Mouse (Mus musculus): ENCODE measurements around the gene Rara. TPM values are rescaled to one million over a fixed set of nuclear protein-coding genes. Genes with fewer than 3 reads are reported as not detected.

The Rara gene
- 45.5 TPM for polyA plus RNA-seq (2017; shearing (Covaris generic))

DNA sequence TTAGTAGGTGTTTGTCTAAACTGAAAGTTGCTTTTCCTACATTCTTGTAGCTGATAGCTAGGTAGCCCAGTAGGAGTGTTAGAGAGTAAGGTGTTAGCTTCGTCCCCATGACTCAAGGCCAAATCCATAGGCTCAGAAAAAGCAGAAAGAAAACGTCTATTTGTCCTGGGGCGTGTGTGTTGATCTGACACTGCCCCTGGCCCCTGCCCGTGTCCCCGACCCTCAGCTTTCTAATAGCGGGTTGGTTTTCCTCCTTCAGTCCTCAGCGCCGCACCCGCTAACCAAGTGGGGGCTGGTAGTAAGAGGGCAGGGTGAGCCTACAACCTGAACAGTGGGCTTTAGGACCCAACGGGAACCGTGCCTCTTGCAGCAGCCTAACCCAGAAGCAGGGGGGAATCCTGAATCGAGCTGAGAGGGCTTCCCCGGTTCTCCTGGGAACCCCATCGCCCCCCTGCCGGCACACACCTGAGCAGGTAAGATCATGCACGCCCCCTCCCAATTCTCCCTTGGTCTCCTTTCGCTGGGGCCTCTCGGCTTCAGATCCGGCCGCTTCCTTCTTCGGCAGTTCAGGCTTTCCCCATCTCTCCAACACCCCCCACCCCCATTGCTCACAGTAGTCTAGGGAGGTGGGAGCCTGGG lies at the start of gene Rara:
Gene Rara (plus strand): TSS at position 381 of the 639 bp plus-strand sequence.

GRCm38 (mm10) chr11:98907437-98908173 lies 20.0 kb upstream of the Rara start, which contains the start of gene Cdc6:
Gene Cdc6 (plus strand): TSS chr11:98907801.

DNA sequence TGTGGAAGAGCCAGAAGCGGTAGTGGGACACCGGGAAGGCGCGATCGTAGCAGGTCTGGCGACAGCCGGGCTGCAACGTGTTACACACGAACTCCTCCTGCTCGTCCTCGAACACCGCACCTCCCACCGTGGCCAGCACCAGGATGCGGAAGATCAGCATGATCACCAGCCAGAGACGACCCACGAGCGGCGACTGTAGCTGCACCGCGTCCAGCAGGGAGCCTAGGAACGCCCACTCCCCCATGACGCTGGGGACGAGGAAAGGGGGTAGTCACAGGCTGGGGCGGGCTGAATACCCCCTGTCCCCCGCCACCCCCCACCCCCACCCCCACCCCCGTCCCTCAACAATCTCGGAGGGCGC lies 55.1 kb downstream of the Rara start, which contains the start of gene Gjd3:
Gene Gjd3 (minus strand): TSS at position 244 of the 361 bp plus-strand sequence.

GRCm38 (mm10) chr11:99023500-99024467 lies 96.2 kb downstream of the Rara start, which contains the start of gene Top2a:
Gene Top2a (minus strand): TSS chr11:99024189.

Other genes with a start within 250 kb of the Rara start
- gene Psmd3, start 245.3 kb upstream of the Rara start, polyA plus RNA-seq (2017; shearing (Covaris generic)), result 115 TPM
- not detected for gene Csf3, start 226.6 kb upstream of the Rara start, polyA plus RNA-seq (2017; shearing (Covaris generic))
- 70.6 TPM for gene Med24, start 198.4 kb upstream of the Rara start, polyA plus RNA-seq (2017; shearing (Covaris generic))
- gene Thra, start 187.2 kb upstream of the Rara start, polyA plus RNA-seq (2017; shearing (Covaris generic)), result 6.0 TPM
- gene Nr1d1, start 152.5 kb upstream of the Rara start, polyA plus RNA-seq (2017; shearing (Covaris generic)), result 10.0 TPM
- 14.0 TPM for gene Msl1, start 132.3 kb upstream of the Rara start, polyA plus RNA-seq (2017; shearing (Covaris generic))
- 15.3 TPM for gene Casc3, start 122.9 kb upstream of the Rara start, polyA plus RNA-seq (2017; shearing (Covaris generic))
- gene Rapgefl1, start 91.0 kb upstream of the Rara start, polyA plus RNA-seq (2017; shearing (Covaris generic)), result 0.18 TPM
- 4.1 TPM for gene Wipf2, start 64.2 kb upstream of the Rara start, polyA plus RNA-seq (2017; shearing (Covaris generic))
- gene Cdc6, start 20.0 kb upstream of the Rara start, polyA plus RNA-seq (2017; shearing (Covaris generic)), result 6.9 TPM
- not detected for gene Gjd3, start 55.2 kb downstream of the Rara start, polyA plus RNA-seq (2017; shearing (Covaris generic))
- gene Top2a, start 96.4 kb downstream of the Rara start, polyA plus RNA-seq (2017; shearing (Covaris generic)), result 29.5 TPM
- 34.6 TPM for gene Igfbp4, start 113.4 kb downstream of the Rara start, polyA plus RNA-seq (2017; shearing (Covaris generic))
- gene Tns4, start 161.5 kb downstream of the Rara start, polyA plus RNA-seq (2017; shearing (Covaris generic)), result not detected
- 398 TPM for gene Ccr7, start 227.3 kb downstream of the Rara start, polyA plus RNA-seq (2017; shearing (Covaris generic))